Mouse (Mus musculus): ENCODE measurements at regions not wholly inside any gene's neighbourhood (a gene's known extent, or its start where the extent isn't known, plus 50 kb on each side); places are given as distances from the start of the nearest gene placed in this dataset.
A peak's percentile ranks its signal among the peaks of the same experiment; 100 is the strongest.
"Not testable (repeated sequence)": the region's sequence is repeated elsewhere in the genome, so short reads cannot be mapped to it uniquely, and the experiment has no call there.

DNA sequence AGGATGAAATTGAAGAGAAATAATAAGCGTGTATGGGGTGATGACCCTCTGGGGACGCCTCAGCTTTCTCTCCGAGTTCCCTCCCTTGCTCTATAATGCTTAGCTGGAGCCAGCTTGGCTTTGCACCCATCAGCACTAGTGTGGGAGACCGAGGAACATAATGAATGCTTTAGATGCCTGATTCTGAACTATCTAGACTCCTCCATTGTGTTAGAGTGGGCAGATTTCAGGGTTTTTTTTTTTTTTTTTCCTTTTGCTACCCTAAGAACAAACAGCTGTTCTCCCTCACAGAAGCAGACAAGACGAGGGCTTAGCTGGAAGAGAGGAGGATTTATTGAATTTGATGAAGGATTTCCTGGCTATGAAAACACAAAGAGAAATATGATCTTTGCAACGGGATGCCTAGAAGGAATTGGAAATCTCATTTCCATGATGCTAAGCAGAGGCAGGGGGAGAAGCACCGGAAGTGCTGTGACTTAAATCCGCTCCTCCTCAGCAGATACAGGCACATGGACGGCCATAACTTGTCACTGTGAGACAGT, 390.4 kb upstream of the Auts2 start:
- Histone ChIP-seq H3K4me2 (ENCODE audit: low read depth, low read length) (no peak overlapping the region), H3K36me3 (ENCODE audit: control insufficient read depth, insufficient read depth, low read length) (no peaks in the 10 kb centered on the region), H3K27me3 (ENCODE audit: control insufficient read depth, insufficient read depth, low read length) (no peaks in the 10 kb centered on the region), H3K9me3 (replicated peaks; ENCODE audit: control insufficient read depth, low read length) (no peaks in the 10 kb centered on the region), H3K4me3 (replicated peaks; ENCODE audit: low read length) (no peak overlapping the region), H3K4me1 (ENCODE audit: control insufficient read depth, insufficient read depth, low read length) (no peaks in the 10 kb centered on the region), H3K9ac (ENCODE audit: low read length) (no peak overlapping the region), H3K27ac (ENCODE audit: low read length) (peak overlapping the region; percentile 19)
- 37% methylated on average over 9 of the region's 9 CpGs for WGBS
- ATAC-seq (ENCODE audit: insufficient read depth, low FRiP score) = peak; percentile 60; the same call in 1 of the 2 replicates

DNA sequence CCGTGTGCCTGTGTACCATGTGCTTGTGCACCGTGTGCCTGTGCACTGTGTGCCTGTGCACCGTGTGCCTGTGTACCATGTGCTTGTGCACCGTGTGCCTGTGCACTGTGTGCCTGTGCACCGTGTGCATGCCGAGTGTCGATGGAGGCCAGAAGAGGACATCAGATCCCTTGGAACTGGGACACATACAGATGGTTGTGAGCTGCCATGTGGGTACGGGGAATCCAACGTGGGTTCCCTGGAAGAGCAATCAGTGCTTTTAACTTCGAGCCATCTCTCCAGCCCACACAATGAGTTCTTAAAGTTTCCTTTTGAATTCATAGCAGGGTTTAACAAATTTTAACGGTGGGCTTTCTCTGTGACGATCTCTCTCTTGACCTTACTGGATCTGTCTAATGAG, 386.8 kb upstream of the Auts2 start:
- H3K36me3 ChIP-seq (ENCODE audit: control insufficient read depth, insufficient read depth, low read length); H3K9ac ChIP-seq (ENCODE audit: low read length); H3K4me1 ChIP-seq (ENCODE audit: control insufficient read depth, insufficient read depth, low read length); H3K4me2 ChIP-seq (ENCODE audit: low read depth, low read length); H3K27ac ChIP-seq (ENCODE audit: low read length); H3K4me3 ChIP-seq (replicated peaks; ENCODE audit: low read length); ATAC-seq (ENCODE audit: insufficient read depth, low FRiP score); H3K9me3 ChIP-seq (replicated peaks; ENCODE audit: control insufficient read depth, low read length); H3K27me3 ChIP-seq (ENCODE audit: control insufficient read depth, insufficient read depth, low read length): not testable (repeated sequence)
- 85% methylated on average over 12 of the region's 12 CpGs for WGBS

DNA sequence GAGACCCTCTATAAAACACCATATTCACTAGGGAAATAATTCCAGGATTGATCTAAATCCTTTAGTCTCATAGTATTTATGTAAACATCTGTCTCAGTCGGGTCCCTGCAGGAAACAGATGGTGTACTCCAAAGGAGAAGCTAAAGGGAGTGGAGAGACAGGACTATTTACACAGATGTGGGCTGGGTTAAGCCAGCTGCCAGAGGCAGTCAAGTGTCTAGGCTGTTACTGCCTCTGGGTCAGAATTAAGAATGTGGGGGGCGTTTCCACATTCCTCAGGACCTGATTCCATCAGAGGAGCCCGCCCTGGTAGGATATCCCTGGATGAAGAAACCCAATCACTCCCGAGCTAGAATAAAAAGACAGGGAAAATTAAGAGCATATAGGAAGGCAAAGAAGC, 380.2 kb upstream of the Auts2 start:
- 13% methylated on average over 4 of the region's 4 CpGs for WGBS
- peak; percentile 94 for ATAC-seq (ENCODE audit: insufficient read depth, low FRiP score)
- Histone ChIP-seq H3K4me2 (ENCODE audit: low read depth, low read length) (no peak overlapping the region), H3K4me1 (ENCODE audit: control insufficient read depth, insufficient read depth, low read length) (0 out of 2 replicates have a peak, but pooled peaks cover 4% of the 10 kb centered on the region), H3K4me3 (replicated peaks; ENCODE audit: low read length) (no peak overlapping the region), H3K27me3 (ENCODE audit: control insufficient read depth, insufficient read depth, low read length) (no peaks in the 10 kb centered on the region), H3K36me3 (ENCODE audit: control insufficient read depth, insufficient read depth, low read length) (no peaks in the 10 kb centered on the region), H3K9ac (ENCODE audit: low read length) (no peak overlapping the region), H3K9me3 (replicated peaks; ENCODE audit: control insufficient read depth, low read length) (0 out of 2 replicates have a peak, but pooled peaks cover 1% of the 10 kb centered on the region), H3K27ac (ENCODE audit: low read length) (no peak overlapping the region)

DNA sequence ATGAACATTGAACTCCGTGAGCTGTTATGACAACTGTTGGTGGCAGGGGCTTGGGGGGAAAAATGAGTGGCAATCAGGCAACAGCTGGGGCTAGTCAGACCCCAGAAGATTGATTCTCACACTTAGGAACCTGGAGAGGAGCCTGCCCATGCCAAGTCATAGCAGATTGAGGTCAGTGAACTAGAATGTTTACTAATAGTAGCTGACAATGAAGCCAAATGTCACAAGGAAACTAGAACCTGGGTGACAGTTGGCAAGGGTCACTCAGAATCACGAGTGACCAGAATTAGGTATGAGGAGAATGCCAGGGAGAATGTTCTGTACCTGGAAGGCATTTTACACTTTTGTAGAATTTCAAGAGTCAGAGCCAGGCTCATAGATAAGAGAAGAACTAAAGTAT, 365.9 kb upstream of the Auts2 start:
- no peaks in the 10 kb centered on the region for H3K9me3 ChIP-seq (replicated peaks; ENCODE audit: control insufficient read depth, low read length)
- 59% methylated on average over 2 of the region's 2 CpGs for WGBS

DNA sequence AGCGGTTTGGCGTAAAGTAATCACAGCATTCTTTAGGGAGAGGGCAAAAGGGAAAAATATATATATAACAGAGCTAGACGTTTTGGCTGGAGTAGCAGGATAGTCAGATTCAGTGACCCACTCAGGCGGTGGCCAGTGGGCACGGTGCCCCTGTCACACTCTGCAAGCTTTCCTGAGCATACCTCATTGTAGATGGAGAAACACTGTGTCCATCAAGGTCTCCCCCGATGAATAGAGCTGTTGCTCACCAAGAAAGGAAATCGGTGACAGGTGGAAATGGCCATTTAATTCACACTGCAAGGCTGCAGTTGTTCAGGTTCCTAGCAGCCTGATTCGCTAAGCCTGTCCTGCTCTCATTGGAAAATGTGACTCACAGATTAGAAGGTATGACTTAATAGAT, 365.1 kb upstream of the Auts2 start:
- no peaks in the 10 kb centered on the region for H3K4me1 ChIP-seq (ENCODE audit: control insufficient read depth, insufficient read depth, low read length)
- 83% methylated on average over 8 of the region's 8 CpGs for WGBS
- H3K4me3 ChIP-seq (replicated peaks; ENCODE audit: low read length) = no peak overlapping the region
- no peaks in the 10 kb centered on the region for H3K36me3 ChIP-seq (ENCODE audit: control insufficient read depth, insufficient read depth, low read length)
- no peaks in the 10 kb centered on the region for H3K27me3 ChIP-seq (ENCODE audit: control insufficient read depth, insufficient read depth, low read length)
- no peak overlapping the region for H3K27ac ChIP-seq (ENCODE audit: low read length)
- no peak for ATAC-seq (ENCODE audit: insufficient read depth, low FRiP score)
- no peak overlapping the region for H3K9ac ChIP-seq (ENCODE audit: low read length)
- H3K9me3 ChIP-seq (replicated peaks; ENCODE audit: control insufficient read depth, low read length) = no peaks in the 10 kb centered on the region
- H3K4me2 ChIP-seq (ENCODE audit: low read depth, low read length) = no peak overlapping the region

More for the DNA sequence above, 365.9 kb upstream of the Auts2 start:
- Histone ChIP-seq H3K4me3 (replicated peaks; ENCODE audit: low read length) (no peak overlapping the region), H3K27ac (ENCODE audit: low read length) (no peak overlapping the region), H3K36me3 (ENCODE audit: control insufficient read depth, insufficient read depth, low read length) (no peaks in the 10 kb centered on the region), H3K4me1 (ENCODE audit: control insufficient read depth, insufficient read depth, low read length) (no peaks in the 10 kb centered on the region), H3K4me2 (ENCODE audit: low read depth, low read length) (no peak overlapping the region), H3K9ac (ENCODE audit: low read length) (no peak overlapping the region), H3K27me3 (ENCODE audit: control insufficient read depth, insufficient read depth, low read length) (no peaks in the 10 kb centered on the region)
- no peak for ATAC-seq (ENCODE audit: insufficient read depth, low FRiP score)

DNA sequence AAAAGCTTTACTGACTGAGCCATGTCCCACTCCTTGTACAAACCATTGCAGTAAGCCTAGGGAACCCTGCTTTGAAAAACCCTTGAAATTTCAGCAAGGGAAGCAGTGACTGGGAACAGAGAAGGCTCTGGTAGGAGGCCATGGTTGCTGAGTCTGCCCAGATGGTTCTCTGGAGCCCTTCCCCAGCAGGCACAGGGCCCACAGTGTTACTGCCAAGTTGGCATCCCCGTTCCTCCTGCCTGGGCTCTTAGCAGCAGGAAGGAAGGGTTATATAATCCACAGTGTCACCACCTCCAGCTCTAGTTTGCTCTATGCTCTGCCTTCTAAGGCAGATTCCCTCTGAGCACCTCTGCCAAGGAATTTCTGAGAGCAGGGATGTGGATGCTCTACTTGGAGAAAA, 349.4 kb upstream of the Auts2 start:
- Histone ChIP-seq H3K4me3 (replicated peaks; ENCODE audit: low read length) (no peak overlapping the region), H3K9me3 (replicated peaks; ENCODE audit: control insufficient read depth, low read length) (no peaks in the 10 kb centered on the region), H3K9ac (ENCODE audit: low read length) (no peak overlapping the region), H3K36me3 (ENCODE audit: control insufficient read depth, insufficient read depth, low read length) (no peaks in the 10 kb centered on the region), H3K4me1 (ENCODE audit: control insufficient read depth, insufficient read depth, low read length) (no peaks in the 10 kb centered on the region), H3K27me3 (ENCODE audit: control insufficient read depth, insufficient read depth, low read length) (no peaks in the 10 kb centered on the region), H3K27ac (ENCODE audit: low read length) (no peak overlapping the region), H3K4me2 (ENCODE audit: low read depth, low read length) (no peak overlapping the region)
- 75% methylated on average over 1 of the region's 1 CpGs for WGBS
- ATAC-seq (ENCODE audit: insufficient read depth, low FRiP score) = no peak

DNA sequence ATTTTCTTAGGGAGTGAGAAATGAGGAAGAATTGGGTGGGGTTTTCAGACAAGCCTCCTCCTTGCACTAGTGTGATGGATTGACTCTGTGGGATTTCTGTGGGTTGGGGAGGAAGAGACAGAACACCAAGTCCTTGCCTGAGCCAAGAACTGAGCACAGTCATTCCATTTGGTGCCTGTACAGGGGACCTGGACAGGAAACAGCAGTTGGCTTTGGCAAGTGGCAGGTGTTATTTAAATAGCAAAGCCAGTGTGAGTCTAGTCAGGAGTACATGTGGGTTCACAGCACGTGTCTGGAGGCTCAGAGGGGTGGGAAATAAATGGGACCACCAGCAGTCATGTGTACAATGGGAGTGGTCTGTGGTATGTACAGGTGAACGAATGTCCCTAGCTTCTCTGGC, 341.0 kb upstream of the Auts2 start:
- H3K9me3 ChIP-seq (replicated peaks; ENCODE audit: control insufficient read depth, low read length) = no peaks in the 10 kb centered on the region
- no peak overlapping the region for H3K9ac ChIP-seq (ENCODE audit: low read length)
- H3K4me3 ChIP-seq (replicated peaks; ENCODE audit: low read length) = no peak overlapping the region
- no peak for ATAC-seq (ENCODE audit: insufficient read depth, low FRiP score)
- H3K36me3 ChIP-seq (ENCODE audit: control insufficient read depth, insufficient read depth, low read length) = no peaks in the 10 kb centered on the region
- H3K27me3 ChIP-seq (ENCODE audit: control insufficient read depth, insufficient read depth, low read length) = no peaks in the 10 kb centered on the region
- H3K4me2 ChIP-seq (ENCODE audit: low read depth, low read length) = no peak overlapping the region
- no peaks in the 10 kb centered on the region for H3K4me1 ChIP-seq (ENCODE audit: control insufficient read depth, insufficient read depth, low read length)
- H3K27ac ChIP-seq (ENCODE audit: low read length) = no peak overlapping the region
- WGBS = 51% methylated on average over 2 of the region's 2 CpGs

DNA sequence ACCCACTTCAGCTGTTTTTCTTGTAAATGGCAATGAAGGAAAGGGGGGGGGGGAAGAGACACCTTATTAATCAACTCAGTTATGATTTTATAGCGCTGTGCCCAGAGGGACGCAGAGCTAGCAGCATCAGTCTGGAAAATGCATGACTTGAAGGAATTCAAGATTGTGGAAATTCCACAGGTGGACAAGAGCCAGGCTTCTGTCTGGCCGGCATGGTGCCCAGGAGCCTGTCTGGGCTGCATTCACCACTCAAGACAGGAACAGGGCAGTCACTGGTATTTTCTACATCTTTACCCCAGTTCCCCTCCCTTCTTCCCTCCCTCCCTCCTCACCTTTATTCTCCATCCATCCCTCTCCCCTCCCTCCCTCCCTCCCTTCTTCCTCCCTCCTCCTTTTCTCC, 339.1 kb upstream of the Auts2 start:
- Histone ChIP-seq H3K4me1 (ENCODE audit: control insufficient read depth, insufficient read depth, low read length) (no peaks in the 10 kb centered on the region), H3K27ac (ENCODE audit: low read length) (no peak overlapping the region), H3K9ac (ENCODE audit: low read length) (no peak overlapping the region), H3K4me3 (replicated peaks; ENCODE audit: low read length) (no peak overlapping the region), H3K36me3 (ENCODE audit: control insufficient read depth, insufficient read depth, low read length) (no peaks in the 10 kb centered on the region), H3K9me3 (replicated peaks; ENCODE audit: control insufficient read depth, low read length) (no peaks in the 10 kb centered on the region), H3K27me3 (ENCODE audit: control insufficient read depth, insufficient read depth, low read length) (no peaks in the 10 kb centered on the region), H3K4me2 (ENCODE audit: low read depth, low read length) (no peak overlapping the region)
- no peak for ATAC-seq (ENCODE audit: insufficient read depth, low FRiP score)
- 53% methylated on average over 3 of the region's 3 CpGs for WGBS

DNA sequence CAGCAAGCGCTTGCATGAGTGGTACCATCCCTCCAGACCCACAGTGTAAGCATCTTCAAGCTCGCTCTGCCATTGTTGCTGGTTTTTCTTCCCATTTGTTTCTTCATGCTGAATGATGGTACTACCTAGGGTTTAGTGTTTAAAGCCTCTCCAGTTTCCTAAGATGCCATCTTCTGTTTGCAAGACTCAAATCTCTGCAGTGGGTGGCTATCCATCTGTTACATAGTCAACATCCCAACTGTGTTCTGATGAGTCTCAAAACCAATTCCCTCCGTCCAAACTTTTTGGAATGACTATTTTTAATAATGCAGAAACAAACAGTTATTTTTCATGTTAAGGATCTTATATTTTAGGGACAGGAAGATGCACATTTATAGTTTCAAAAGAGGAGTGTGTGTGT, 338.0 kb upstream of the Auts2 start:
- Histone ChIP-seq H3K4me2 (ENCODE audit: low read depth, low read length) (no peak overlapping the region), H3K9me3 (replicated peaks; ENCODE audit: control insufficient read depth, low read length) (no peaks in the 10 kb centered on the region), H3K27ac (ENCODE audit: low read length) (no peak overlapping the region), H3K27me3 (ENCODE audit: control insufficient read depth, insufficient read depth, low read length) (no peaks in the 10 kb centered on the region), H3K9ac (ENCODE audit: low read length) (no peak overlapping the region), H3K4me3 (replicated peaks; ENCODE audit: low read length) (no peak overlapping the region), H3K4me1 (ENCODE audit: control insufficient read depth, insufficient read depth, low read length) (no peaks in the 10 kb centered on the region), H3K36me3 (ENCODE audit: control insufficient read depth, insufficient read depth, low read length) (no peaks in the 10 kb centered on the region)
- ATAC-seq (ENCODE audit: insufficient read depth, low FRiP score) = no peak
- 97% methylated on average over 3 of the region's 3 CpGs for WGBS
